Mouse (Mus musculus): ENCODE measurements at regions not wholly inside any gene's neighbourhood (a gene's known extent, or its start where the extent isn't known, plus 50 kb on each side); places are given as distances from the start of the nearest gene placed in this dataset.

- intact Hi-C loops (cut with DNase I), result no loop called here
Observed at GRCm38 (mm10) chr5:45062567-45062966, 263.1 kb upstream of the Ldb2 start.

GRCm38 (mm10) chr5:45055276-45055959, 255.9 kb upstream of the Ldb2 start:
- intact Hi-C loops (cut with DNase I), result no loop called here
- DNase-seq, result no peak

More at GRCm38 (mm10) chr5:45062567-45062966, 263.1 kb upstream of the Ldb2 start:
- no peak for DNase-seq

- intact Hi-C loops (cut with DNase I), result no loop called here
- DNase-seq, result no peak
Observed at GRCm38 (mm10) chr5:45049410-45049809, 249.9 kb upstream of the Ldb2 start.

- intact Hi-C loops (cut with DNase I), result no loop called here
- DNase-seq, result no peak
Observed at GRCm38 (mm10) chr5:45042914-45043313, 243.4 kb upstream of the Ldb2 start.

- no peak for DNase-seq
- intact Hi-C loops (cut with DNase I), result no loop called here
Observed at GRCm38 (mm10) chr5:45036430-45036829, 236.9 kb upstream of the Ldb2 start.

GRCm38 (mm10) chr5:45033146-45033545, 233.7 kb upstream of the Ldb2 start:
- intact Hi-C loops (cut with DNase I), result no loop called here
- DNase-seq, result no peak

- no peak for DNase-seq
- intact Hi-C loops (cut with DNase I), result loop anchor here (5.0 kb wide), 1 partner anchor 244 kb away; no protein-coding TSS in a partner anchor
Observed at GRCm38 (mm10) chr5:45027876-45028275, 228.4 kb upstream of the Ldb2 start.

GRCm38 (mm10) chr5:45025383-45025782, 225.9 kb upstream of the Ldb2 start:
- intact Hi-C loops (cut with DNase I), result loop anchor here (5.0 kb wide), 1 partner anchor 247 kb away; no protein-coding TSS in a partner anchor
- DNase-seq, result no peak

GRCm38 (mm10) chr5:45007930-45008329, 208.4 kb upstream of the Ldb2 start:
- intact Hi-C loops (cut with DNase I), result no loop called here
- no peak for DNase-seq

- DNase-seq, result no peak
- intact Hi-C loops (cut with DNase I), result no loop called here
Observed at GRCm38 (mm10) chr5:45000996-45001395, 201.5 kb upstream of the Ldb2 start.

- intact Hi-C loops (cut with DNase I), result no loop called here
- no peak for DNase-seq
Observed at GRCm38 (mm10) chr5:44999032-44999431, 199.6 kb upstream of the Ldb2 start.

GRCm38 (mm10) chr5:44975456-44976195, 176.1 kb upstream of the Ldb2 start:
- intact Hi-C loops (cut with DNase I), result no loop called here
- DNase-seq, result peak; percentile 4 to 8

GRCm38 (mm10) chr5:44943023-44943921, 143.8 kb upstream of the Ldb2 start:
- intact Hi-C loops (cut with DNase I), result no loop called here
- peak in 1 of 2 experiments; percentile 2 for DNase-seq

- intact Hi-C loops (cut with DNase I), result no loop called here
- no peak for DNase-seq
Observed at GRCm38 (mm10) chr5:44942575-44942974, 143.1 kb upstream of the Ldb2 start.

GRCm38 (mm10) chr5:44925476-44925875, 126.0 kb upstream of the Ldb2 start:
- no peak for DNase-seq
- intact Hi-C loops (cut with DNase I), result no loop called here

GRCm38 (mm10) chr5:44922129-44922775, 122.8 kb upstream of the Ldb2 start:
- no peak for DNase-seq
- intact Hi-C loops (cut with DNase I), result no loop called here

- intact Hi-C loops (cut with DNase I), result no loop called here
- DNase-seq, result no peak
Observed at GRCm38 (mm10) chr5:44917816-44918213, 118.3 kb upstream of the Ldb2 start.

- intact Hi-C loops (cut with DNase I), result no loop called here
- no peak for DNase-seq
Observed at GRCm38 (mm10) chr5:44917173-44917815, 117.8 kb upstream of the Ldb2 start.

GRCm38 (mm10) chr5:44902541-44902940, 103.1 kb upstream of the Ldb2 start:
- DNase-seq, result no peak
- intact Hi-C loops (cut with DNase I), result no loop called here

- intact Hi-C loops (cut with DNase I), result no loop called here
- DNase-seq, result no peak
Observed at GRCm38 (mm10) chr5:44886566-44887070, 87.1 kb upstream of the Ldb2 start.

All from heart, postnatal 10 days (tissue).